Mouse (Mus musculus) subcutaneous adipose tissue, adult 2 months (tissue): ENCODE measurements around the gene Slc9a9. TPM values are rescaled to one million over a fixed set of nuclear protein-coding genes. Genes with fewer than 3 reads are reported as not detected.

Source experiments
- polyA plus RNA-seq: library from polyadenylated mRNA; depleted of rRNA; stranded (reverse); fragments of >200 nt; gene quantifications from 2 replicates; pipeline ENCODE4 v1.2.3, GENCODE M21; 2012; ENCODE audit warnings: low replicate concordance; rRNA removed

The Slc9a9 gene
- polyA plus RNA-seq: 4.0 and 9.1 TPM in 2 replicates

GRCm38 (mm10) chr9:94669791-94670577 is at the start of gene Slc9a9:
Gene Slc9a9 (plus strand): TSS chr9:94669909.

Other genes starting within 250 kb of the Slc9a9 start
- gene 1190002N15Rik, start 131.8 kb upstream of the Slc9a9 start, polyA plus RNA-seq: 11.1 and 15.0 TPM in 2 replicates